Mouse (Mus musculus) hindbrain, embryonic 14.5 days (tissue): ENCODE data around the gene Tango6. TPM values are rescaled to one million over a fixed set of nuclear protein-coding genes. Genes with fewer than 3 reads are reported as not detected.

Experiments used
- ATAC-seq: fragments of 200-750 bp; cut with Nextera tagmentation; 2 replicates; pipeline ENCODE4 v1.8.0; 2017; ENCODE audit warnings: moderate number of reproducible peaks, mild to moderate bottlenecking, moderate TSS enrichment, moderate library complexity; ENCODE audit not compliant: low FRiP score
- DNase-seq: peaks from one replicate; pipeline ENCODE4 v3.0.0-alpha.2; 2015; ENCODE audit warnings: low spot score
- H3K27ac ChIP-seq: fragments of 300-500 bp; sonication (generic); 2 replicates; pipeline ENCODE4 v1.5.1; 2014; ENCODE audit warnings: mild to moderate bottlenecking, moderate library complexity
- H3K27me3 ChIP-seq: fragments of 300-500 bp; sonication (generic); 2 replicates; pipeline ENCODE4 v1.6.1; 2014; ENCODE audit warnings: mild to moderate bottlenecking, low read length, mixed read lengths; ENCODE audit not compliant: control insufficient read depth, insufficient read depth
- H3K36me3 ChIP-seq: fragments of 300-500 bp; sonication (generic); replicated peaks from 2 replicates; pipeline ENCODE4 v1.6.1; 2014; ENCODE audit not compliant: control insufficient read depth, insufficient read depth
- H3K4me1 ChIP-seq: fragments of 300-500 bp; sonication (generic); replicated peaks from 2 replicates; pipeline ENCODE4 v1.6.1; 2014; ENCODE audit warnings: antibody characterized with exemption, low read length, mixed read lengths; ENCODE audit not compliant: control insufficient read depth, insufficient read depth
- H3K4me2 ChIP-seq: fragments of 300-500 bp; sonication (generic); replicated peaks from 2 replicates; pipeline ENCODE4 v1.6.1; 2014; ENCODE audit warnings: mild to moderate bottlenecking, moderate library complexity
- H3K4me3 ChIP-seq: fragments of 300-500 bp; sonication (generic); replicated peaks from 2 replicates; pipeline ENCODE4 v1.5.1; 2014; ENCODE audit warnings: mild to moderate bottlenecking, low read length
- H3K9ac ChIP-seq: fragments of 300-500 bp; sonication (generic); 2 replicates; pipeline ENCODE4 v1.6.1; 2014
- H3K9me3 ChIP-seq: fragments of 300-500 bp; sonication (generic); 2 replicates; pipeline ENCODE4 v1.6.1; 2016; ENCODE audit warnings: low read length; ENCODE audit not compliant: control insufficient read depth
- WGBS: fragments of 180-500 bp; shearing (Covaris S2); extraction: QIAGEN DNeasy Blood & Tissue Kit; methylation state at CpG from one replicate; pipeline ENCODE4 v1.1.7; 2014; 5-methylcytosine and 5-hydroxymethylcytosine counted together
- polyA plus RNA-seq: library from polyadenylated mRNA; unstranded; fragments of >200 nt; fragmentation: Nextera tagmentation; extraction: Ambion mirVana; gene quantifications from 2 replicates; pipeline ENCODE4 v1.2.1, GENCODE M21; 2014

The Tango6 gene
- polyA plus RNA-seq, 1 experiment from 2014 or later: 4.7 TPM

DNA sequence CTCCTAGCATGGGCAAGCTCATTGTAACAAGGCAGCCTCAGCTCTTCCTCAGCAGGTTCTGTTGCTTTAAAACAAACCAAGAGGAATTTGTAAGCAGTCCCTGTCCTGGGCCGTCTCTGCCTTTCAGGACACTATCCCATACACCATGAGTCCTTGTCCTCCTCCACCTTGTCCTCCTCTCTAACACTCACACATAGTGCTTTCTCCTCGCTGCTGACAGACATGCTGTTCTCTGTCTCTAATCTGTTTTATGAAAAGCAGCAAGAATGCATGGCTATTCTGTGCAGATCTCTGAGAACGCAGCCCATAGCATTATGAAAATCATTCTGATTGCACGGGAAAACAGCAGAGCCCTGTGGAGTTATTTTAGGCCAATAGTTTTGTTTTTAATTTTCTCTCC, 78.4 kb downstream of the Tango6 start:
- 38% methylated on average over 4 of the region's 4 CpGs for WGBS
- no peak overlapping the region for H3K4me3 ChIP-seq
- peaks cover 18% of the 10 kb centered on the region for H3K4me1 ChIP-seq
- H3K27me3 ChIP-seq: no peaks in the 10 kb centered on the region
- no peak overlapping the region for H3K9ac ChIP-seq
- H3K9me3 ChIP-seq: no peaks in the 10 kb centered on the region
- ATAC-seq (no peak), DNase-seq (no peak)
- H3K27ac ChIP-seq: peak overlapping the region; percentile 40
- H3K36me3 ChIP-seq: no peaks in the 10 kb centered on the region
- no peak overlapping the region for H3K4me2 ChIP-seq

DNA sequence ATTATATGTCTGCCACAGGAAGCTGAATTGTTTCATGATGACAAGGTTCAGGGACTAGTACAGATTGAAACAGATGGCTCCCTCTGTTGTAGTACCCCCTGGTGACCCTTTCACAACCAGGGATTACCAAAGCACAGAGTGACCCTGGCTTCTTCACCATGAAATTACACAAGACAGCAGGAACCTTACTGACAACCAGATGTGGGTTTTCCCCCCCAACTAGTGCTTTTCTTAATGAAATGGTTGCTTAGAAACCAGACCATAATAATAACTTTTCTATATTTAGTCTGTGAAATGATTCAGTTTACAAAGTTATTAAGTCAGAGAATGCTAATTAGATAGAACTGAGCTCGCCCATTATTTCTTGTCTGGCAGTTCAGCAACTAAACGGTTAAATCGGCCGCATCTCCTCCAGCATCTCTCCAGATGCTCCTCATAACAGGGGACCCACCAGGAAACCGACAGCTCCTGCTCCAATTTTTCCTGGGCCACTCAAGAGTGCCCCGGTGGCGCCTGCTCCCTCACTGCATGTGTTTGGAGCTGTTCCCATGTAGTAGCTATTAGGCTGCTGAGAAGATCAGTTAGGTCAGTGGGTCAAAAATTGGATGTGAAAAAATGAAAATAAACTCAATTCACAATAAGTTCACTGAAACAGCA, 79.1 kb downstream of the Tango6 start:
- Histone ChIP-seq H3K27me3 (no peaks in the 10 kb centered on the region), H3K4me2 (no peak overlapping the region), H3K27ac (no peak overlapping the region), H3K4me1 (peaks cover 18% of the 10 kb centered on the region), H3K9me3 (no peaks in the 10 kb centered on the region), H3K36me3 (no peaks in the 10 kb centered on the region), H3K9ac (no peak overlapping the region), H3K4me3 (no peak overlapping the region)
- ATAC-seq (no peak), DNase-seq (peak; percentile 33)
- 24% methylated on average over 7 of the region's 7 CpGs for WGBS

DNA sequence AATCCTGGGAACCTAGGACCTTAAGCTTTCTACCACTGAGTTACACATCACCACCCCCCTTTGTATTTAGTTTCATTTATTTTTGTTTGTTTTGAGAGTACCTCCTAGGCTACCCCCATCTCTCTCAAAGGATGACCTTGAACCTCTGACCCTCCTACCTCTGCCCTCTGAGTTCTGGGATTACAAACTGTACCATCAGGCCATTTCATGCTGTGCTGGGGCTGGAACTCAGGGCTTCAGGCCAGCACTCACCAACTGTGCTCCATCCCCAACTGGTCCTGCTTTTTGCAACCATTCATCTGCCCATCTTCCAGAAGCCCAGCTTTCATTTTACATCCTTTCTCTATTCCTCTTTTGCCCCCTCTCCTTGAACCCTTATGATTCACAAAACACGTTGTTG, 81.7 kb downstream of the Tango6 start:
- Histone ChIP-seq H3K9ac (no peak overlapping the region), H3K9me3 (no peaks in the 10 kb centered on the region), H3K4me1 (peaks cover 18% of the 10 kb centered on the region), H3K27me3 (no peaks in the 10 kb centered on the region), H3K36me3 (no peaks in the 10 kb centered on the region), H3K27ac (no peak overlapping the region), H3K4me2 (no peak overlapping the region), H3K4me3 (no peak overlapping the region)
- ATAC-seq: no peak
- DNase-seq: no peak
- 76% methylated on average over 1 of the region's 1 CpGs for WGBS

DNA sequence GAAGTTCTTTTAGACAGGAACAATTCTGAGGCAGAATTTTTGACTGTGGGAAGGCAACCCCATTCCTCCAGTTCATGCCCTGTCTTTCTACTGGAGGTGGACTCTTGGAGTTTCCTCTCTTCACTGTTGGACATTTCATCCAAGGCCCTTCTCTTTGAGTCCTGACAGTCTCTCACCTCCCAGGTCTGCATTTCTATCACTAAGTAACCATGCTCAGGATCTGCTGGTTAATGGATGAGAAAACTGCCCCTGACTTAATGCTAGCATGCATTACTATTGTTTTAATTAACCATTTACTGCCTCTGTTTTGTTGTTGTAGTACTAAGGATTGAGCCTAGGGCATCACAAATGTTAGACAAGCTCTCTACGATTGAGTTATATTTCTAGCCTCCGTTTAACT, 82.7 kb downstream of the Tango6 start:
- H3K4me3 ChIP-seq: no peak overlapping the region
- no peaks in the 10 kb centered on the region for H3K36me3 ChIP-seq
- peaks cover 18% of the 10 kb centered on the region for H3K4me1 ChIP-seq
- H3K27me3 ChIP-seq: no peaks in the 10 kb centered on the region
- DNase-seq: no peak
- H3K4me2 ChIP-seq: no peak overlapping the region
- no peak for ATAC-seq
- WGBS: 93% methylated on average over 2 of the region's 2 CpGs
- H3K9ac ChIP-seq: no peak overlapping the region
- H3K9me3 ChIP-seq: no peaks in the 10 kb centered on the region
- H3K27ac ChIP-seq: no peak overlapping the region

DNA sequence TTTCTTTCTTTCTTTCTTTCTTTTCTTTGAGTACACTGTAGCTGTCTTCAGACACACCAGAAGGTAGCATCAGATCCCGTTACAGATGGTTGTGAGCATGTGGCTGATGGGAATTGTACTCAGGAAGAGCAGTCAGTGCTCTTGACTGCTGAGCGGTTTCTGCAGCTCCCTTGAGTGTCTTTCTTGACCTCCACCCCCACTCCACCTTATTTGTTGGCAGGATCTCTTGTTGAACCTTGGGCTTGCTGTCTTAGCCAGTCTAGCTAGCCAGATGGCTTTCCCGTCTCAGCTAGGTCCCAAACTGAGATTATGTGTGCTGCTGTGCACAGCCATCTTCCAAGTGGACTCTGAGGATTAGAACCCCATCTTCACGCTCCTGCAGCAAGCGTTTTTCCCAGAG, 83.9 kb downstream of the Tango6 start:
- Histone ChIP-seq H3K27ac (no peak overlapping the region), H3K4me1 (peaks cover 7% of the 10 kb centered on the region), H3K9ac (no peak overlapping the region), H3K36me3 (no peaks in the 10 kb centered on the region), H3K4me2 (no peak overlapping the region), H3K27me3 (no peaks in the 10 kb centered on the region), H3K9me3 (no peaks in the 10 kb centered on the region), H3K4me3 (no peak overlapping the region)
- ATAC-seq: no peak
- 85% methylated on average over 5 of the region's 5 CpGs for WGBS
- no peak for DNase-seq

DNA sequence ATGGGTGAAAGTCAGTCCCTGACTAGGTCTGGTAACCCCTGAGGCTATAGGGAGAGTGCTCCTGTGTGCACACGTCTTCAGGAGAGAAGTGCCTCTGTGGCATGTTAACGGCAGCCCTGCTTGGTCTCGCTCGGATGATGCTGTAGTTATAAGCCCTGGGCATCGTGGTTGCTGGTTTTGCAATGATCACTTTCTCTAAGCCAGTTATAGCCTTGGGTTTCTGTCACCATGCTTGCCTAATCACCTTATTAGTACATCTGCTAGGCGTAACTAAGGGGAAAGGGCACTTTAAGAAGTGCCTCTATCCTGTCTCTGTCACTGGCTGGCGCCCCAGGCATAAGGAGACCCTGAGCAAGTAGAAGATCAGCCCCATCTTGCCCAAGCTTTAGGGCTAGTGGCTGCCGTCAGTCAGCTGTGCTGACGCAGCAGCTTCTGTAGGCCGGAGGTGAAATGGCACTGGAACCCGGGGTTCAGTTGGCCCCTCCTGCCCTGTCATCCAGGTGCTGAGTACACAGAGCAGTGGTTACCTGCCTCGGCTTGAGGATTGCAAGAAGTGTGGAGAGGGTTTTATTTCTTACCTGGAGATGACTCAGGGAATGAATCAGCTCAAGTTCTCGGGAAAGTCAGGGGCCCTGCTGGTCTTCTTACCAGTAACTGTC, 86.4 kb downstream of the Tango6 start:
- Histone ChIP-seq H3K27me3 (no peaks in the 10 kb centered on the region), H3K9me3 (no peaks in the 10 kb centered on the region), H3K9ac (no peak overlapping the region), H3K36me3 (no peaks in the 10 kb centered on the region), H3K4me3 (no peak overlapping the region), H3K4me1 (no peaks in the 10 kb centered on the region), H3K27ac (no peak overlapping the region), H3K4me2 (no peak overlapping the region)
- DNase-seq: no peak
- WGBS: 77% methylated on average over 13 of the region's 13 CpGs
- no peak for ATAC-seq

DNA sequence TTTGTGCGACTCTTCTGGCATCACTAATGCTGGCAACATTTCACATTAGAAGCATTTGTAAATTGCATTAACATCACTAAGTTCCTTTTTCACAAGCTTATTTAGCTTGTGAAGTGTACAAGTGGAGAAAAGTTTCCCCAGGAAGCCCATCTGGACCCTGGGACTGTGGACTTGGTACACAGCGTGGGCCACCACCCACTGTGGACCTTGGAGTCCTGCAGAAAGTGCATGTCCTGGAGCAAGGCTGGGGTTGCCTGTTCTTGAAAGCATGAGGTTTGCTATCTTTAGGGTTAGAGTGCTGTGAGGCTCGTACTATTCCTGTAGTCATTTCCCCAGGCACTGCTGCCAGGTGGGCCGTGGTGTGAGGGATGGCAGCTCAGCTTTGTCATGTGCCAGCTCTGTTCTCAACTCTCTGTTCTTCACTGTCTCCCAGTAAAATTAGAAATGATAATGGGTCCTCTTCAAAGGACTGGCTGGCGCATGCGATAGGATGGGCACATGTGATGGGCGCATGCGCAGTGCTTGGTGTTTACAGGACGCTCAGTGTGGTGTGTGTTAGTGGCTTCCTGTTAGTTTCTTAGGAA, 87.8 kb downstream of the Tango6 start:
- no peak overlapping the region for H3K27ac ChIP-seq
- no peaks in the 10 kb centered on the region for H3K9me3 ChIP-seq
- DNase-seq: no peak
- 91% methylated on average over 9 of the region's 9 CpGs for WGBS
- no peaks in the 10 kb centered on the region for H3K36me3 ChIP-seq
- no peaks in the 10 kb centered on the region for H3K27me3 ChIP-seq
- no peak overlapping the region for H3K4me3 ChIP-seq
- H3K4me1 ChIP-seq: 0 out of 2 replicates have a peak, but pooled peaks cover 3% of the 10 kb centered on the region
- ATAC-seq: no peak
- no peak overlapping the region for H3K4me2 ChIP-seq
- H3K9ac ChIP-seq: no peak overlapping the region

DNA sequence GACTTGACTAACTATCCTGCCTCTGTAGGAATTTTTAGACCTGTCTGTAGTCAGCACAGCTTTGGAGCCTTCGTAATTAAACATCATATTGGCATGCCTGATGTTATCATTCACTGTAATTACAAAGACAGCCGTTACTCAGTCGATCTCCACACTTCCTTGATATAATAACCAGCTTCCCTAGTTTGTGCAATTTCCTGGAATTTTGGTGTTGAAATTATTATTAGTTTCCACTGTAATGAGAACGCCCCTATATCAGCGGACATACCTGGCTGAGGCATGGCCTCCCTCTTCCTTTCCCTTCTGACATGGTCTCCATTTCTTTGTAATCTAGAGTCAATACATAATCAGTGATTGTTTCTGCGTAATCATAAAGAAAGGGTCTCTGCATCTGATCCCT, 89.2 kb downstream of the Tango6 start:
- DNase-seq (no peak), ATAC-seq (no peak)
- Histone ChIP-seq H3K27me3 (no peaks in the 10 kb centered on the region), H3K36me3 (no peaks in the 10 kb centered on the region), H3K9ac (no peak overlapping the region), H3K27ac (no peak overlapping the region), H3K9me3 (no peaks in the 10 kb centered on the region), H3K4me2 (no peak overlapping the region), H3K4me3 (no peak overlapping the region), H3K4me1 (0 out of 2 replicates have a peak, but pooled peaks cover 3% of the 10 kb centered on the region)
- WGBS: 79% methylated on average over 6 of the region's 6 CpGs

DNA sequence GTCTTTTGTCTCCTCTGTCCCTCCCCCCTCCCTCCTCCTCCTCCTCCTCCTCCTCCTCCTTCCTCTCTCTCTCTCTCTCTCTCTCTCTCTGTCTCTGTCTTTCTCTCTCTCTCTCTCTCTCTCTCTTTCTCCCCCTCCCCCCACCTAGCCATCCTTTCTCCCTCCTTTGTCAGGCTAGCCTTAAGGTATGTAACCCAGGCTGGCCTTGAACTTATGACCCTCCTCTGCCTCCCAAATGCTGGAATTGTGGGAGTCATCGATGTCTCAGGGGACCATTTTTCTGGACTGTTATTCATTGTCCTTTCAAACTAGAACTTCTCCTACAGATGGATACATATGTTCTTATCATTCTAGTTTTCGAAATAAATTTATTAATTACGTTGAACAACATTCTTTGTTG, 89.6 kb downstream of the Tango6 start:
- Histone ChIP-seq H3K9ac (no peak overlapping the region), H3K36me3 (no peaks in the 10 kb centered on the region), H3K4me3 (no peak overlapping the region), H3K4me1 (0 out of 2 replicates have a peak, but pooled peaks cover 3% of the 10 kb centered on the region), H3K27ac (no peak overlapping the region), H3K4me2 (no peak overlapping the region), H3K9me3 (no peaks in the 10 kb centered on the region), H3K27me3 (no peaks in the 10 kb centered on the region)
- no peak for DNase-seq
- ATAC-seq: no peak
- WGBS: 95% methylated on average over 3 of the region's 3 CpGs
